Mouse (Mus musculus) left cerebral cortex, postnatal 25 days (tissue): ENCODE measurements at regions not wholly inside any gene's neighbourhood (a gene's known extent, or its start where the extent isn't known, plus 50 kb on each side); places are given as distances from the start of the nearest gene placed in this dataset.

Source experiments
- DNase-seq, 2 experiments: peaks; one replicate each; pipeline ENCODE4 v3.0.0; 2022; ENCODE audit warnings: low spot score in 2 of 2, mixed read lengths in 1 of 2
- intact Hi-C: fragments of 180-260 bp; cut with DNase I; formaldehyde crosslinking; loops from one replicate; pipeline ENCODE4 v1.15.1; 2025

GRCm38 (mm10) chr4:81922876-81923275, 480.3 kb upstream of the Mpdz start:
- peak in 1 of 2 experiments; percentile 28 for DNase-seq
- intact Hi-C loops: no loop called here

GRCm38 (mm10) chr4:81914971-81915370, 472.4 kb upstream of the Mpdz start:
- no peak for DNase-seq
- intact Hi-C loops: no loop called here

DNA sequence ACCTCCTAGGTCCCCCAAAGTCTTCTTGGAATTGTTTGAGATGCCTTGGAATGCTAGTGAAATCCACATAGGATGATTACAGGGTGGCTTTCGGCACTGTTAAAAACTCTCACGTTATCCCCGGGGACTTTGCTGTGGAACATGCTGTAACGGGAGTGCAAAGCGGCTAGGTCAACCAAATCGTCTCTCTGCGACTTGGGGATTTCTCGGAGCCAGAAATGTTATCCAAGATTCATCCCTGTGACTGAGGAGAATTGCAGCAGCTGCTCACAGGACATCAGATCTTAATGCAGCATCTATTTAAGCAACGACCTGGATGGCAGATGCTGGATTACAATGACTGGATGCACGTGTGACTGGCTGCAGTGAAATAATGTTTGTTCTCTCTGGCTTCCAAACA, 470.7 kb upstream of the Mpdz start:
- intact Hi-C loops: no loop called here
- DNase-seq: no peak

GRCm38 (mm10) chr4:81912653-81913052, 470.0 kb upstream of the Mpdz start:
- DNase-seq: no peak
- intact Hi-C loops: no loop called here

DNA sequence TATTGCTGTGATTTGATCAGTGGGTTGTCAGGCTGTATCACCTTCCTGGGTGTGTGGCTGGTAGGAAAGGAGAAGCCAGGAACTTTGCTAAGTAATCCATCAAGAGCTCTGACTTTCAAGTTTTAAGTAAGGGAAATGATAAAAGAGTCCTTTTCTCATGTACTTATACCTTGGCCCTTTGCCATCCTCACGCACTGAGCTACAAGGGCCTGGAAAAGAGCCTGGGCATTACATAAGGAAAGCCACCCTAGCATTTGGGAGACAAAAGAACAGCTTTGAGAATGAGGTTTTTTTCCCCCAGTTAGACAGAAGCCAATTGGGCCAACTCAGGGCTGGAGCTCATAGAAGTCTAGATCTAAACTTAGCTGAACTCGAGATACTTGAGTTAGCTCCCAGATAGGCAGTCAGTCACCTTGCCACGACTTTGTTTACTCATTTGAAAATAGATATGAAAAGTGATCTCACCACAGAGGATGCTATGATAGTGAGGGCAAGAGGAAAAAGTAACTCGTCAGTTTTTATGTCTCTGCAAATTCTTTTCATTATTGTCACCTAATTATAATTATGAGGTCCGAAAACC, 457.4 kb upstream of the Mpdz start:
- intact Hi-C loops: no loop called here
- peak in 1 of 2 experiments; percentile 65 for DNase-seq

DNA sequence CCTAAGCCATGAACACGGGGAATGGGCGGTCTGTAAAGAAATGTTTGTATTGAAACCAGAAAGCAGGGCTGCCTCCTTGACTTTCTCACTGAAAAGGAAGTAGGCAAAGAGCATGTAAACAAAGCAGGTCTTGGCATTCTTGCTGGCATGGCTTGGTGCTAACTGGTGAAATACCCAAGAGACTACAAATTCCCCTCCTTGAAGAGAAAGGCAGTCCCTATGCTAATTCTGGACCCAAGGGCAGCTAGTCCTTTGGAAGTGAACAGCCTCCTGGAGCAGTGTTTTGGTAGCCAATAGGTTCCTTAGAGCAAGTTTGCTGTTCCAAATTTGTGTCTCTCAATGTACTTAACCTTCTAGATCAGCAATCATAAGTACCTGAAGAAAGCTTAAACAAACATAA, 456.0 kb upstream of the Mpdz start:
- intact Hi-C loops: no loop called here

DNA sequence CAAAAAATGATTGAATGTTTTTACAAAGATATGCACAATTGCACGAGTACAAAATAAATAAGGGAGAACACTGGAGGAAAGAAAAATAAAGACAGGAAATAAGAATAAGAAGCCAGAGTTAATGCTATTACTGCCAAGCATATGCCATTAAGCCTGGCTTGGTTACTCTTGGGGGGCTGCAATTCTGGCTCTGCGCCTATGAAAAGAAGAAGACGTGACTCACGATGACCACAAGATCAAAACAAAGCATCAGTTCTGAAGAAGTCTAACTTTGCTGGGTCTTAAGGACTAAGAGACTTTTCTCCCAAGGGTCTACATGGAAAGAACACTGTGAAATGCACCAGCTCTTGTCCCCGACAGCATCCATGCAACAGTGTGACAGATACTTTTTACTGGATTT, 454.8 kb upstream of the Mpdz start:
- DNase-seq: no peak
- intact Hi-C loops: no loop called here

More for the DNA sequence above, 456.0 kb upstream of the Mpdz start:
- no peak for DNase-seq

DNA sequence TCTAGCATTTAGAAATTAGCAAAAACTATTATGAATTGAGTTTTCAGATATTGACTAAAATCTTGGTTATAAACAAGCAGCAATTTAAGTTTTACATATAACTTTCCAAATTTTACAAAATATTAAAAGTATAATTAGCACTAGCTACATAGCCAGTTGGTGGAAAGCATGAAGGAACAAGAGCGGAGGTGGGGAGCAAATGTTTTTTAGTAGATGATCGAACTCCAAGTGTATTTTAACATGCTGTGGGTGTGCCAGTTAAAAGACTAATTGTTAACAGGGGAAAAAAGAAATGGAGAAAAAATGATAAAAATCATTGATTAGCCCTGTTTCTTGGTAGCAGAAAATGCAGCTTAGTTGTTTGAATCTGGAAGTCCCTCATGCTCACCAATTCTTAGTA, 426.3 kb upstream of the Mpdz start:
- intact Hi-C loops: no loop called here
- no peak for DNase-seq

GRCm38 (mm10) chr4:81841642-81842494, 399.3 kb upstream of the Mpdz start:
- intact Hi-C loops: no loop called here

DNA sequence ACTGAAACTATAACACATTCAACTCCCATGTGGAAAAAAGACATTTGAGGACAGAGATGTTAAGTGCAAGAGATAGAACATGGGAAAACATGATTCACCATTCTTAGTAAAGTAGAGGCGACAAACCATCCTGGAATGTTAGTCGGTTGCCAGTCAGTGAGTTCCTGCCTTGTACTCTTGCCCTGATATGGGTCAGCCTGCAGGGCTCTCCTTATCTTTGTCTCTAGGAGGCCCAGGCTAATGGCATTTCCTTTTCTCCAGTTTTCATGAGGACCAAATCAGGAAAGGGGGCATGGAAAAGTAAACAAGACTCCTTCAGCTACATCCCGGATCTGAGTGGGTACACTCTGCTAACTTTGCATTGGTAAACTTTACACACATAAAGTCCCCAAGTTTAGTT, 387.4 kb upstream of the Mpdz start:
- DNase-seq: no peak
- intact Hi-C loops: no loop called here

More at GRCm38 (mm10) chr4:81841642-81842494, 399.3 kb upstream of the Mpdz start:
- no peak for DNase-seq

- no peak for DNase-seq
These were observed 384.8 kb upstream of the Mpdz start for GRCm38 (mm10) chr4:81827453-81827852.

DNA sequence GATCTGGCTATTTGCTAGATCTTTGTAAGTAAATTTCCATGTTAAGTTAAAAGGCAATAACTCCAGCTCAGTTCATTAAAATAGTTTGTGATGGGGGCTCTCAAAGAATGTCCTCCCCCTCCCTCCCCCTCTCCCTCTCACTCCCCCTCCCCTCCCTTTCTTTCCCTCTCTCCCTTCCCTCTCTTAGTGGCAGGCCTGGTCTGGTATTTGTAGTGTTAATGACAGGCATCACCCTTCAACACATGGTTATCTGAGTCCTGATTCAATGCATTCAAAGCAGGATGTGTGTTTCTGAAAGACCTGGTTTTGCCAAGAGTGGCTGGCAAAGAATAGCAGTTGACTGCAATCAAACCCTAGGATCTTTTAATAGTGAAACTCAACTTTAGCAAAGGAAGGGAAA, 383.4 kb upstream of the Mpdz start:
- no peak for DNase-seq
- intact Hi-C loops: no loop called here

More at GRCm38 (mm10) chr4:81827453-81827852, 384.8 kb upstream of the Mpdz start:
- intact Hi-C loops: no loop called here

- DNase-seq: no peak
- intact Hi-C loops: no loop called here
These were observed 381.0 kb upstream of the Mpdz start for GRCm38 (mm10) chr4:81823566-81823965.

DNA sequence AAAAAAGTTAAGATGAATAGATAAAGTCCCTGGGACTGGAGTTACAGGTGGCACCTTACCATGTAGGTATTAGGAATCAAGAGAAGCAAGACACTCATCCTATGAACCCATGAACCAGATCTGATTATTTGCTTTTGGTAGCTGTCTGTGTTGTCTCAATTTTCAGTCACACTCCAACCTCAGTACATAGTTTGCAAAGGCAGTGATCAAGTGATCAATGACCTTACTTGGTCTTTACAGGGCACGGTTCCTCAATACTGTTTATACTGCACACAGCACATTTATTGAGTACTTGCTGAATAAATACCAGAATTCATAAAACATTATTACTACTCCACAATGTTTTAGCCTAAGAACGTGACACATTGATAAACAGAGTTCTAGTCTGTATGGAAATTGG, 346.7 kb upstream of the Mpdz start:
- DNase-seq: no peak
- intact Hi-C loops: no loop called here

GRCm38 (mm10) chr4:81788636-81789035, 346.0 kb upstream of the Mpdz start:
- intact Hi-C loops: no loop called here
- DNase-seq: no peak

DNA sequence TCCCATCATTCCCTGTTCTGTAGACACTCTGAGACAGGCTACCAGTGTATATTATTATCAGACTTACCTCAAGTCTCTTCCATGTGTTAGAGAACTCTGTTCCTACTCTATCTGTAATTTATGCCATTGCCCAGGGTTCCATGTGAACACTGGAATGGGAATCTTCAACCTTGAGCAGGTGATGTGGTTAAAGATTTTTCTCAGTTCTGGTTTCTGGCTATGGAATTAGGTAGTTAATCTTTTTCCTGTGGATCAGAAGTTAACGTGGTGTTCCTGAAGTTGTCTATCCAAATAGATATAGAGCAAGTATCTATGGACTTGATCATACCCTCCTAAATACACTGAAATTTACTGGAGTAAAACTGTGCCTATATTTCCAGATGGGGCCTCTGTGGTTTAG, 339.4 kb upstream of the Mpdz start:
- DNase-seq: no peak
- intact Hi-C loops: no loop called here

DNA sequence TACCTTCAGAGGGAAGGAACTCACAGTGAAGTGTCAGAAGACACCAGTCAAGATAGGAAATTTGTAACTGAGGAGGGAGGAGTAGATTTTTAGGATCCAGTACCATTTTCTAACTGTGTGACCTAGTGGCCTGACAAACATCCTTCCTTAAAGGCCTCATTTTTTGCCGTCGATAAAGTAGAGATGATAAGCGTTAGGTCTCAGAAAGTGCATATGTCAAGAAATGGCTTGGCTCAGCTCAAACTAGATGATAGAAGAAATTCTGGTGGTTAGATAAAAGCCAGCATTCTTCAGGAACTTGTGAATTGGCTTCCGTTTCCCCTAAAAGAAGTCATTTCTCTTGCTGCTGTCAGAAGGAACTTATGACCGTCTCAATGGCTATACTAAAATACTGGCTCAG, 324.1 kb upstream of the Mpdz start:
- DNase-seq: no peak
- intact Hi-C loops: no loop called here

- DNase-seq: peak; percentile 30 to 48
- intact Hi-C loops: no loop called here
These were observed 321.6 kb upstream of the Mpdz start for GRCm38 (mm10) chr4:81764026-81764867.

GRCm38 (mm10) chr4:81763311-81764025, 320.9 kb upstream of the Mpdz start:
- no peak for DNase-seq
- intact Hi-C loops: no loop called here
